Mouse (Mus musculus): ENCODE measurements around the gene Fbxo47.
A peak's percentile ranks its signal among the peaks of the same experiment; 100 is the strongest.

Fbxo47 gene

GRCm38 (mm10) chr11:97836541-97836940 is 47.4 kb downstream of the Fbxo47 start:
- H3K4me1 ChIP-seq (replicated peaks; ENCODE audit: low read depth, low read length) = peaks cover 95% of the 10 kb centered on the region
- H3K36me3 ChIP-seq (ENCODE audit: insufficient read depth, low read length) = peaks cover 73% of the 10 kb centered on the region
- TF ChIP-seq POU5F1 (IDR thresholded peaks at IDR 0.05; ENCODE audit: borderline replicate concordance, low read length) (no peak), CTCF (conservative IDR thresholded peaks at IDR 0.05; ENCODE audit: low read length) (no peak), NANOG (IDR thresholded peaks at IDR 0.05; ENCODE audit: borderline replicate concordance, low read length) (no peak)
- no peaks in the 10 kb centered on the region for H3K9me3 ChIP-seq (ENCODE audit: low read length)
- no peak overlapping the region for H3K4me3 ChIP-seq (replicated peaks; ENCODE audit: low read length)
- H3K27me3 ChIP-seq (ENCODE audit: insufficient read depth, low read length) = no peaks in the 10 kb centered on the region

DNA sequence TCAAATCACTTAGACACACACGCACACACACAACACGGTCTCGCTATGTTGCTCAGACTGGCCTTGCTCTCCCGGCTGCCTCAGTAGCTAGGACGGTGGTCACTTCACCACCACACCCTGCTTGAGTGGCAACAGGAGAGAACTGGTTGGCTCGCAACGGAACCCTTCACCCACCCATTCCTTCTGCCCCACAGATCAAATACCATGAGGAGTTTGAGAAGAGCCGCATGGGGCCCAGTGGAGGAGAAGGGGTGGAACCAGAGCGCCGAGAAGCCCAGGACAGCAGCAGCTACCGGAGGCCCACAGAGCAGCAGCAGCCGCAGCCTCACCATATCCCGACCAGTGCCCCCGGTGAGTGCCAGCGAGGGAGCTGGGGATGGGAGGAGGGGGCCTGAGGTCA is 50.6 kb downstream of the Fbxo47 start:
- Histone ChIP-seq H3K4me3 (replicated peaks; ENCODE audit: low read length) (no peak overlapping the region), H3K36me3 (ENCODE audit: insufficient read depth, low read length) (peaks cover 98% of the 10 kb centered on the region), H3K4me1 (replicated peaks; ENCODE audit: low read depth, low read length) (peaks cover 99% of the 10 kb centered on the region), H3K27me3 (ENCODE audit: insufficient read depth, low read length) (no peaks in the 10 kb centered on the region), H3K9me3 (ENCODE audit: low read length) (no peaks in the 10 kb centered on the region)
- TF ChIP-seq NANOG (IDR thresholded peaks at IDR 0.05; ENCODE audit: borderline replicate concordance, low read length) = no peak
- no peak for TF ChIP-seq CTCF (conservative IDR thresholded peaks at IDR 0.05; ENCODE audit: low read length)
- no peak for TF ChIP-seq POU5F1 (IDR thresholded peaks at IDR 0.05; ENCODE audit: borderline replicate concordance, low read length)

GRCm38 (mm10) chr11:97832001-97832400 is 52.0 kb downstream of the Fbxo47 start:
- TF ChIP-seq POU5F1 (IDR thresholded peaks at IDR 0.05; ENCODE audit: borderline replicate concordance, low read length) (no peak), CTCF (conservative IDR thresholded peaks at IDR 0.05; ENCODE audit: low read length) (no peak)
- Histone ChIP-seq H3K36me3 (ENCODE audit: insufficient read depth, low read length) (peaks cover 98% of the 10 kb centered on the region), H3K9me3 (ENCODE audit: low read length) (no peaks in the 10 kb centered on the region), H3K4me3 (replicated peaks; ENCODE audit: low read length) (no peak overlapping the region), H3K27me3 (ENCODE audit: insufficient read depth, low read length) (no peaks in the 10 kb centered on the region), H3K4me1 (replicated peaks; ENCODE audit: low read depth, low read length) (peaks cover 99% of the 10 kb centered on the region)

- no peak overlapping the region; the same call in 1 of the 2 replicates for H3K4me3 ChIP-seq (replicated peaks; ENCODE audit: low read length)
- no peaks in the 10 kb centered on the region for H3K9me3 ChIP-seq (ENCODE audit: low read length)
- no peaks in the 10 kb centered on the region for H3K27me3 ChIP-seq (ENCODE audit: insufficient read depth, low read length)
- H3K36me3 ChIP-seq (ENCODE audit: insufficient read depth, low read length) = peaks cover 97% of the 10 kb centered on the region
- TF ChIP-seq NANOG (IDR thresholded peaks at IDR 0.05; ENCODE audit: borderline replicate concordance, low read length) (no peak), CTCF (conservative IDR thresholded peaks at IDR 0.05; ENCODE audit: low read length) (no peak), POU5F1 (IDR thresholded peaks at IDR 0.05; ENCODE audit: borderline replicate concordance, low read length) (no peak)
- peaks cover 99% of the 10 kb centered on the region for H3K4me1 ChIP-seq (replicated peaks; ENCODE audit: low read depth, low read length)
Observed at GRCm38 (mm10) chr11:97830501-97830900, 53.5 kb downstream of the Fbxo47 start.

DNA sequence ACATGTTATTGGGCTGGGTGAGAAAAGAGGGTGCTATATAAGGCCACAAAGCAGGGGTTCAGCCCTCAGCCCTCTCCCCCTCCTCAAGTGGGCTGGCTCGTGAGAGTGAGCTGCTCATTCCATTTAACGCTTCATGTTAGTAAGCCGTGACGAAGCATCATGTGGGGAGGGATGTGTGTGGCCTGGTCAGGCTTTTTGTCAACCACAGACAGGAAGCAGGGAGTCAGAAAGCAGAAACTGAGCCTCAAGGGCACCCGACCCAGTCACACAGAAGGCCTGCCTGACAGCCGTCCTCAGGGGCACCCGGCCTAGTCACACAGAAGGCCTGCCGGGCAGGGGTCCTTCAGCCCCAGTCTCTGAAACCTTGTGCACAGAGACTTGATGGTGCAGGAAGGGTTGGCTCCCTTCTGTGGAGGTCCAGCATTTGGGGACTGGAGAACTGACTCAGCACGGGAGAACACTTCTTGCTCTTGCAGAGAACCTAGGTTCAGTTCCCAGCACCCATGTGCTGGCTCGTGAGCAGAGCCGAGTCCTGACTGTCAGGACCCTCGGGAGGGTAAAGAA is 54.0 kb downstream of the Fbxo47 start:
- TF ChIP-seq POU5F1 (IDR thresholded peaks at IDR 0.05; ENCODE audit: borderline replicate concordance, low read length) (no peak), NANOG (IDR thresholded peaks at IDR 0.05; ENCODE audit: borderline replicate concordance, low read length) (no peak), CTCF (conservative IDR thresholded peaks at IDR 0.05; ENCODE audit: low read length) (no peak)
- no peaks in the 10 kb centered on the region for H3K9me3 ChIP-seq (ENCODE audit: low read length)
- no peaks in the 10 kb centered on the region for H3K27me3 ChIP-seq (ENCODE audit: insufficient read depth, low read length)
- H3K36me3 ChIP-seq (ENCODE audit: insufficient read depth, low read length) = peaks cover 97% of the 10 kb centered on the region
- H3K4me3 ChIP-seq (replicated peaks; ENCODE audit: low read length) = peak overlapping the region; percentile 26
- H3K4me1 ChIP-seq (replicated peaks; ENCODE audit: low read depth, low read length) = peaks cover 99% of the 10 kb centered on the region

- Histone ChIP-seq H3K9me3 (ENCODE audit: low read length) (no peaks in the 10 kb centered on the region), H3K27me3 (ENCODE audit: insufficient read depth, low read length) (no peaks in the 10 kb centered on the region), H3K4me3 (replicated peaks; ENCODE audit: low read length) (peak overlapping the region; percentile 26; the same call in 1 of the 2 replicates), H3K4me1 (replicated peaks; ENCODE audit: low read depth, low read length) (peaks cover 99% of the 10 kb centered on the region), H3K36me3 (ENCODE audit: insufficient read depth, low read length) (peaks cover 97% of the 10 kb centered on the region)
- TF ChIP-seq POU5F1 (IDR thresholded peaks at IDR 0.05; ENCODE audit: borderline replicate concordance, low read length) (no peak), CTCF (conservative IDR thresholded peaks at IDR 0.05; ENCODE audit: low read length) (no peak), NANOG (IDR thresholded peaks at IDR 0.05; ENCODE audit: borderline replicate concordance, low read length) (no peak)
Observed at GRCm38 (mm10) chr11:97829365-97829764, 54.6 kb downstream of the Fbxo47 start.

DNA sequence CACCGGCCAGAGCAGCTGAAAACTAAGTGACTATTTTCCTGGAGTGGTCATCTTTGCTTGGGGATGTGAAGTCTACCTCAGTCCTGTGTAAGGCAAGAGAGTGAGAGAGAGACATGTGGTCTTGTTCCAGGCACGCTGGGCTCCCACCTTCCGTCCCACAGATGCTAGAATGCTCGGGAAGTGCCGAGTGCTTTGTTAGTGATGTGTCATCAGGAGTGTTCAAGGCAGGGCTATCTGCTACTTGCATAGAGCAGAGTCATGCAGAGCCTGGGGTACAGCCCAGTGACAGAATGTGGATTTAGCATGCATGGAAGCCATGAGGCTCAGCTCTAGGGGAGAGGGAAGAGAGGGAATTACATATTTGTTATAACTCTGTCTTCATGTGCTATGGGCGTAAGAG is 56.3 kb downstream of the Fbxo47 start:
- H3K4me1 ChIP-seq (replicated peaks; ENCODE audit: low read depth, low read length) = peaks cover 97% of the 10 kb centered on the region
- no peak for TF ChIP-seq NANOG (IDR thresholded peaks at IDR 0.05; ENCODE audit: borderline replicate concordance, low read length)
- no peak for TF ChIP-seq POU5F1 (IDR thresholded peaks at IDR 0.05; ENCODE audit: borderline replicate concordance, low read length)
- TF ChIP-seq CTCF (conservative IDR thresholded peaks at IDR 0.05; ENCODE audit: low read length) = no peak

DNA sequence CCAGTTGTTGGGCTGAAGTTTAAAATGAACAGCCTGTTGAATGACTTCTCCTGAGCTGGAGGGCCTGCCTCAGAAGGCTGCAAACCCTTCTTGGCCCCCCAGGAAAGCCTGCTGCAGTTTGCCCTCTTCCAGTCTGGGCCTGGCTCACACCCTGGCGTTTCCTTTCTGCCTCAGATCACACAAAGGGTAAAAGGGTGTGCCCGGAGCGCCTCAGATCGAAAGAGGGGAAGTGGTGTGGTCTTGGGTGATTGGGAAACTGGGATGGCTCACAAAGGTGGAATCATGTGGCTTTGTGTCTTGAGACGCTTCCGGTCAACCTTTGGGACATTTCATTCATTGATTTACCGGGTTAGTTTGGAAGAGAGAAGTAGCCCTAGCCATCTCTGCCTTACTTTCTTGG is 57.5 kb downstream of the Fbxo47 start:
- Histone ChIP-seq H3K4me1 (replicated peaks; ENCODE audit: low read depth, low read length) (peaks cover 97% of the 10 kb centered on the region), H3K9me3 (ENCODE audit: low read length) (no peaks in the 10 kb centered on the region), H3K36me3 (ENCODE audit: insufficient read depth, low read length) (peaks cover 96% of the 10 kb centered on the region), H3K4me3 (replicated peaks; ENCODE audit: low read length) (peak overlapping the region; percentile 57), H3K27me3 (ENCODE audit: insufficient read depth, low read length) (no peaks in the 10 kb centered on the region)
- no peak for TF ChIP-seq POU5F1 (IDR thresholded peaks at IDR 0.05; ENCODE audit: borderline replicate concordance, low read length)
- no peak for TF ChIP-seq CTCF (conservative IDR thresholded peaks at IDR 0.05; ENCODE audit: low read length)
- TF ChIP-seq NANOG (IDR thresholded peaks at IDR 0.05; ENCODE audit: borderline replicate concordance, low read length) = no peak

More for the DNA sequence above, 56.3 kb downstream of the Fbxo47 start:
- Histone ChIP-seq H3K4me3 (replicated peaks; ENCODE audit: low read length) (no peak overlapping the region), H3K9me3 (ENCODE audit: low read length) (no peaks in the 10 kb centered on the region), H3K36me3 (ENCODE audit: insufficient read depth, low read length) (peaks cover 95% of the 10 kb centered on the region), H3K27me3 (ENCODE audit: insufficient read depth, low read length) (no peaks in the 10 kb centered on the region)

GRCm38 (mm10) chr11:97825971-97826370 is 58.0 kb downstream of the Fbxo47 start:
- TF ChIP-seq POU5F1 (IDR thresholded peaks at IDR 0.05; ENCODE audit: borderline replicate concordance, low read length) (no peak), NANOG (IDR thresholded peaks at IDR 0.05; ENCODE audit: borderline replicate concordance, low read length) (no peak), CTCF (conservative IDR thresholded peaks at IDR 0.05; ENCODE audit: low read length) (no peak)
- peaks cover 98% of the 10 kb centered on the region for H3K4me1 ChIP-seq (replicated peaks; ENCODE audit: low read depth, low read length)
- H3K36me3 ChIP-seq (ENCODE audit: insufficient read depth, low read length) = peaks cover 97% of the 10 kb centered on the region
- H3K9me3 ChIP-seq (ENCODE audit: low read length) = no peaks in the 10 kb centered on the region
- H3K27me3 ChIP-seq (ENCODE audit: insufficient read depth, low read length) = no peaks in the 10 kb centered on the region
- peak overlapping the region; percentile 57 for H3K4me3 ChIP-seq (replicated peaks; ENCODE audit: low read length)

Data from E14TG2a.4 (cell line).